In the genomic region with DNA sequence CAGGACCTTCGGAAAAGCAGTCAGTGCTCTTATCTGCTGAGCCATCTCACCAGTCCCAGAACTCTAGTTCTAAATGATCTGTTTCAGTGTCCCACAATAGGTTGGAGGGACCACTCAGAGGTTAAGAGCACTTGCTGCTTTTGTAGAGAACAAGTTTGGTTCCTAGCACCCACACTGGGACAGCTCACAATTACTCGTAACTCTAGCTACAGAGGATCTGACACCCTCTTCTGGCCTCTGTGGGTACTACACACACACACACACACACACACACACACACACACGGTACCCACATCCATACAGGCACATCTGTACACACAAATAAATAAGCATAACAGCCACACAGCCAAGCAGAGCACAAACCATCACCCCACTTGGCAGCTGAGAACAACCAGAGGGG, we compare ENCODE assay signal across 27 mouse cellular contexts. TPM values are rescaled to one million over a fixed set of nuclear protein-coding genes. Genes with fewer than 3 reads are reported as not detected.
"Had no signal": no experiment of that assay in that cellular context is flagged by ENCODE, and none has a peak within 500 bp of the region (broad histone marks: within the 10 kb centered on the region; RNA-seq: fewer than 3 reads in every experiment).

No protein-coding gene starts in this region.

- DNase-seq: gastrocnemius, postnatal 14 days; gastrocnemius, postnatal 36 days; heart, adult 11 months; heart, adult 2 months; heart, postnatal 14 days; heart, postnatal 36 days; kidney, adult 11 months; kidney, adult 2 months; kidney, adult 9 months; kidney, postnatal 14 days; kidney, postnatal 36 days; liver; liver, embryonic 13.5 days had no signal

- ATAC-seq: hindbrain, postnatal 0 days had no signal

- H3K27me3 ChIP-seq: hindbrain, embryonic 15.5 days had no signal

- H3K36me3 ChIP-seq: heart, embryonic 13.5 days; heart, embryonic 15.5 days; hindbrain, embryonic 13.5 days; hindbrain, embryonic 15.5 days; kidney, embryonic 15.5 days; limb, embryonic 10.5 days; limb, embryonic 12.5 days; liver, embryonic 13.5 days had no signal

- H3K4me1 ChIP-seq: heart, embryonic 15.5 days had no signal

- H3K4me3 ChIP-seq: heart, adult 2 months; heart, embryonic 13.5 days; heart, embryonic 15.5 days; hindbrain, embryonic 13.5 days; hindbrain, embryonic 15.5 days; kidney, embryonic 15.5 days; layer of hippocampus, adult 2 months; left cerebral cortex, adult 2 months; limb, embryonic 10.5 days; limb, embryonic 12.5 days; liver, embryonic 13.5 days had no signal

- H3K27ac ChIP-seq: heart, adult 2 months; heart, embryonic 13.5 days; heart, embryonic 15.5 days; hindbrain, embryonic 13.5 days; hindbrain, embryonic 15.5 days; hindbrain, postnatal 0 days; kidney, embryonic 15.5 days; kidney, postnatal 0 days; layer of hippocampus, adult 2 months; left cerebral cortex, adult 2 months; limb, embryonic 10.5 days; limb, embryonic 12.5 days; liver, embryonic 13.5 days had no signal

- H3K4me2 ChIP-seq: heart, embryonic 11.5 days; heart, embryonic 13.5 days; heart, embryonic 15.5 days; hindbrain, embryonic 13.5 days; hindbrain, embryonic 15.5 days; kidney, embryonic 15.5 days; limb, embryonic 12.5 days; liver, embryonic 11.5 days; liver, embryonic 13.5 days had no signal

- H3K9me3 ChIP-seq: heart, embryonic 13.5 days; heart, embryonic 15.5 days; hindbrain, embryonic 13.5 days; hindbrain, embryonic 15.5 days; limb, embryonic 10.5 days had no signal

- H3K9ac ChIP-seq: heart, embryonic 13.5 days; heart, embryonic 15.5 days; hindbrain, embryonic 13.5 days; hindbrain, embryonic 15.5 days; kidney, embryonic 15.5 days; limb, embryonic 12.5 days; liver, embryonic 13.5 days had no signal

RNA-seq across cellular contexts. Expression of gene Grhl3, which starts 47.0 kb away (rescaled TPM):
- polyA plus RNA-seq: gonadal fat pad, adult 2 months had no signal
